Mouse (Mus musculus) intestine, embryonic 16.5 days (tissue): Measurements from ENCODE around the gene Trim8. TPM values are rescaled to one million over a fixed set of nuclear protein-coding genes. Genes with fewer than 3 reads are reported as not detected.
A peak's percentile ranks its signal among the peaks of the same experiment; 100 is the strongest.

ENCODE experiments used
- ATAC-seq: fragments of 200-750 bp; cut with Nextera tagmentation; 2 replicates; pipeline ENCODE4 v1.8.0; 2017; ENCODE audit warnings: moderate TSS enrichment, moderate library complexity
- H3K27ac ChIP-seq: fragments of 300-500 bp; sonication (generic); 2 replicates; pipeline ENCODE4 v1.5.1; 2014; ENCODE audit warnings: mild to moderate bottlenecking, low read length
- H3K27me3 ChIP-seq: fragments of 300-500 bp; sonication (generic); replicated peaks from 2 replicates; pipeline ENCODE4 v1.6.1; 2014; ENCODE audit warnings: low read length, control low read depth, mixed read lengths; ENCODE audit not compliant: control insufficient read depth, insufficient read depth
- H3K36me3 ChIP-seq: fragments of 300-500 bp; sonication (generic); 2 replicates; pipeline ENCODE4 v1.6.1; 2014; ENCODE audit warnings: low read length, control low read depth; ENCODE audit not compliant: control insufficient read depth, insufficient read depth
- H3K4me1 ChIP-seq: fragments of 300-500 bp; sonication (generic); 2 replicates; pipeline ENCODE4 v1.6.1; 2014; ENCODE audit warnings: low read length, control low read depth, mixed read lengths; ENCODE audit not compliant: control insufficient read depth, insufficient read depth
- H3K4me2 ChIP-seq: fragments of 300-500 bp; sonication (generic); 2 replicates; pipeline ENCODE4 v1.6.1; 2014; ENCODE audit warnings: low read depth, low read length, control low read depth
- H3K4me3 ChIP-seq: fragments of 300-500 bp; sonication (generic); 2 replicates; pipeline ENCODE4 v1.5.1; 2014; ENCODE audit warnings: mild to moderate bottlenecking, low read length
- H3K9ac ChIP-seq: fragments of 300-500 bp; sonication (generic); 2 replicates; pipeline ENCODE4 v1.6.1; 2014; ENCODE audit warnings: low read depth, low read length
- H3K9me3 ChIP-seq: fragments of 300-500 bp; sonication (generic); 2 replicates; pipeline ENCODE4 v1.6.1; 2016; ENCODE audit warnings: low read length, control low read depth; ENCODE audit not compliant: control insufficient read depth
- WGBS: fragments of 180-500 bp; shearing (Covaris S2); extraction: QIAGEN DNeasy Blood & Tissue Kit; methylation state at CpG from one replicate; pipeline ENCODE4 v1.1.7; 2014; 5-methylcytosine and 5-hydroxymethylcytosine counted together
- polyA plus RNA-seq: library from polyadenylated mRNA; unstranded; fragments of >200 nt; fragmentation: Nextera tagmentation; extraction: Ambion mirVana; gene quantifications from 2 replicates; pipeline ENCODE4 v1.2.1, GENCODE M21; 2015

Trim8 gene
- polyA plus RNA-seq, 1 experiment from 2014 or later, result 10.1 TPM

DNA sequence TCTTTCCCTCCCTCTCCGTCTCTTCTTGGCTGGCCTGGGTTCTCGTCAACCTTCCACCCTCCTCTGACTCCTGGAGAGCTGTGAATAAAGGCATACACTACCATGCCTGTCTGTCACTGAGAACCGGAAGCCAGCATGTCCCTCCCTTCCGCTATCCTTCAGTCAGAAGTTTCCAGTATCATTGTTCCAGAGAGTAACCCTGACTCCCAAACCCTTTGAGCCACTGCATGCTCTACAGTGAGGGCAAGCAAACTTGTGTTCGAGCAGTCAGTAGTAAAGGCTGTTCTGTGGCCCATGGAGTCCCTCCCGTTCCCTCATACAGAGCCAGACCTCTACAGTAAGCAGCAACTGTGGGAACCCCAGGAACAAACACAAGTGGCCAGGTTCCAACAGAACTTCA is 46.1 kb downstream of the Trim8 start:
- ATAC-seq, result no peak
- H3K27me3 ChIP-seq, result no peaks in the 10 kb centered on the region
- no peak overlapping the region for H3K4me3 ChIP-seq
- no peak overlapping the region for H3K4me2 ChIP-seq
- H3K9me3 ChIP-seq, result no peaks in the 10 kb centered on the region
- WGBS, result 80% methylated on average over 6 of the region's 6 CpGs
- no peaks in the 10 kb centered on the region for H3K4me1 ChIP-seq
- H3K36me3 ChIP-seq, result peaks cover 4% of the 10 kb centered on the region; the same call in 1 of the 2 replicates
- no peak overlapping the region for H3K27ac ChIP-seq
- H3K9ac ChIP-seq, result no peak overlapping the region

DNA sequence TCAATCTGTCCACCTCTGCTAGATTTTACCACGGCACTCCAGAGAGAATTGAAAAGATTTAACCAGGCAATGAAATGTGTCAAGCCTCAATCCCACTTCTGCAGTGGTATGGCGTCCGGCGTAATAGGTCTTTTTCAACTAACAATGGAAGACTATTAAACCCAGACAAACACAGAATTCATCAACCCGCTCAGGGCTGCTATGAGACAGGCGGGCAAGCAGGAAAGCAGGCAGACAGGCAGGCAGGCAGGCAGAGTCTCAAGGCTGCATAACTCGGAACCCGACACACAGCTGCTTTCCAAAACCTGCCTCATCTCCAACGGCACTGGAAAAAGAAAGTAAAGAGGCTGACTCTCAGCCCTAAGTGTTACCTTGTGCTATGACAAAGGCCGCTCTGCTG is 46.6 kb downstream of the Trim8 start:
- H3K9me3 ChIP-seq, result no peaks in the 10 kb centered on the region
- peaks cover 4% of the 10 kb centered on the region; the same call in 1 of the 2 replicates for H3K36me3 ChIP-seq
- WGBS, result 72% methylated on average over 10 of the region's 10 CpGs
- no peak for ATAC-seq
- H3K4me3 ChIP-seq, result no peak overlapping the region
- H3K9ac ChIP-seq, result no peak overlapping the region
- no peak overlapping the region for H3K4me2 ChIP-seq
- H3K27me3 ChIP-seq, result no peaks in the 10 kb centered on the region
- H3K27ac ChIP-seq, result no peak overlapping the region
- no peaks in the 10 kb centered on the region for H3K4me1 ChIP-seq

- H3K36me3 ChIP-seq, result peaks cover 4% of the 10 kb centered on the region; the same call in 1 of the 2 replicates
- H3K4me2 ChIP-seq, result no peak overlapping the region
- no peak overlapping the region for H3K27ac ChIP-seq
- H3K27me3 ChIP-seq, result no peaks in the 10 kb centered on the region
- no peak overlapping the region for H3K4me3 ChIP-seq
- peaks cover 5% of the 10 kb centered on the region; the same call in 1 of the 2 replicates for H3K4me1 ChIP-seq
- no peak overlapping the region for H3K9ac ChIP-seq
- ATAC-seq, result no peak
- no peaks in the 10 kb centered on the region for H3K9me3 ChIP-seq
- 90% methylated on average over 4 of the region's 4 CpGs for WGBS
Measured at GRCm38 (mm10) chr19:46550385-46550784, 48.9 kb downstream of the Trim8 start.

- WGBS, result 85% methylated on average over 3 of the region's 4 CpGs
- ATAC-seq, result no peak
Measured at GRCm38 (mm10) chr19:46552496-46552895, 51.0 kb downstream of the Trim8 start.

DNA sequence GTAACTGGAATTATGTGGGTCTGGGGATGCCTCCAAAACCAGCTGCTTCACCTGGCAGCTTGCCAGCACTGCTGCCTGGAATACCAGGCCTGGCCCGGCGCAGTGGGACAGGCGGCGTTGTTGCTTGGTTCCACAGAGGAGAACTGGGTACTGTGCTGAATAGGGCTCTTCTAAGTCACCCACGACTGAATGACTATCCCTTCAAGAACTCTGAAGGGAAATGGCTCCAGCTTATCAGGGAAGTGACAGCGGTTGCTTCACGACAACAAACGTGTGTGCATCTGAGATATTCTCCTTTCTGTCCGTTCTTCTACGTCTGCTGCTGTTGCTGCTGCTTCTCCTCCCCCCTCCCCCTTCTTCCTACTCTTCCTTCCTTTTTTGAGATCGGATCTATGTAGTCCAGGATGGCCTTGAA is 52.0 kb downstream of the Trim8 start:
- no peaks in the 10 kb centered on the region for H3K27me3 ChIP-seq
- WGBS, result 50% methylated on average over 11 of the region's 11 CpGs
- H3K4me2 ChIP-seq, result no peak overlapping the region
- H3K9ac ChIP-seq, result no peak overlapping the region
- H3K9me3 ChIP-seq, result no peaks in the 10 kb centered on the region
- H3K36me3 ChIP-seq, result peaks cover 4% of the 10 kb centered on the region; the same call in 1 of the 2 replicates
- no peak overlapping the region for H3K27ac ChIP-seq
- ATAC-seq, result peak; percentile 46; the same call in 1 of the 2 replicates
- no peak overlapping the region for H3K4me3 ChIP-seq
- peaks cover 5% of the 10 kb centered on the region; the same call in 1 of the 2 replicates for H3K4me1 ChIP-seq

More at GRCm38 (mm10) chr19:46552496-46552895, 51.0 kb downstream of the Trim8 start:
- Histone ChIP-seq H3K4me3 (no peak overlapping the region), H3K9ac (no peak overlapping the region), H3K36me3 (peaks cover 4% of the 10 kb centered on the region; the same call in 1 of the 2 replicates), H3K27ac (no peak overlapping the region), H3K9me3 (no peaks in the 10 kb centered on the region), H3K4me1 (peaks cover 5% of the 10 kb centered on the region; the same call in 1 of the 2 replicates), H3K4me2 (no peak overlapping the region), H3K27me3 (no peaks in the 10 kb centered on the region)

DNA sequence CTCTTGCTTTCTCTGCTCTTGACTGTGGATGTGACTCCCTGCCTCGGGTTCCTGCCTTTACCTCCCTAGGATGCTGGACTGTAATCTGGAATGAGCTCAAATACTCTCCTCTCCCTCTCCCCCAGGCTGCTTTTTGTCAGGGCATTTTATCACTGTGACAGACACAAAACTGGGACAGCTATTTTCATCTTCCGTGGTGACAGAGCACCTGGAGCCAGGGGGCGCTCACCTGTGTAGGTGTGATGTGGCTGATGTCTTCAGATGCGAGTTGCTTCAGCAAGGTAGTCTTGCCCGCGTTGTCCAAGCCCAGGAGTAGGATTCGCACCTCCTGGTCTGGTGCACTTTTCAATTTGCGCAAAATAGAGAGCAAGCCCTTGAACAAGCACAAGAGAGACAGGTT is 56.5 kb downstream of the Trim8 start:
- no peak overlapping the region for H3K4me2 ChIP-seq
- no peaks in the 10 kb centered on the region for H3K36me3 ChIP-seq
- 75% methylated on average over 8 of the region's 8 CpGs for WGBS
- peaks cover 5% of the 10 kb centered on the region; the same call in 1 of the 2 replicates for H3K4me1 ChIP-seq
- H3K27me3 ChIP-seq, result no peaks in the 10 kb centered on the region
- H3K4me3 ChIP-seq, result no peak overlapping the region
- no peaks in the 10 kb centered on the region for H3K9me3 ChIP-seq
- H3K9ac ChIP-seq, result no peak overlapping the region
- H3K27ac ChIP-seq, result no peak overlapping the region
- no peak for ATAC-seq

- Histone ChIP-seq H3K27ac (no peak overlapping the region), H3K4me3 (no peak overlapping the region), H3K9ac (no peak overlapping the region), H3K4me1 (peaks cover under 1% of the 10 kb centered on the region; the same call in 1 of the 2 replicates), H3K36me3 (no peaks in the 10 kb centered on the region), H3K9me3 (no peaks in the 10 kb centered on the region), H3K27me3 (no peaks in the 10 kb centered on the region), H3K4me2 (no peak overlapping the region)
- 76% methylated on average over 12 of the region's 12 CpGs for WGBS
- ATAC-seq, result no peak
Measured at GRCm38 (mm10) chr19:46558631-46559030, 57.1 kb downstream of the Trim8 start.

DNA sequence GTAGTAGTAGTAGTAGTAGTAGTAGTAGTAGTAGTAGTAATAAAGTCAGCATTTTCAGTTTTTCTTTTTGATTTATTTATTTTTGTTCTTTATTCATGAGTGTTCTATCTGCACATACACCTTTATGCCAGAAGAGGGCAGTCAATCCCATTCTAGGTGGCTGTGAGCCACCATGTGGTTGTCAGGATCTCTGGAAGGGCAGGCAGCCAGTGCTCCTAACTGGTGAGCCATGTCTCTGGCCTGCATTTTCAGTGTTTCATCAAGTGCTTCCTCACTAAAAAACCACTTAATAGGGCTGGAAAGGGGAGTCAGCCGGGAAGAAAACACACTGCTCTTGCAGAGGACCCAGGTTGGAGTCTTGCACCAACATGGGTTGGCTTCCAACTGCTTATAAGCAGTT is 60.6 kb downstream of the Trim8 start:
- H3K36me3 ChIP-seq, result no peaks in the 10 kb centered on the region
- no peak overlapping the region for H3K4me2 ChIP-seq
- H3K27me3 ChIP-seq, result no peaks in the 10 kb centered on the region
- H3K4me1 ChIP-seq, result no peaks in the 10 kb centered on the region
- WGBS, result 30% methylated on average over 1 of the region's 1 CpGs
- no peak overlapping the region for H3K27ac ChIP-seq
- H3K9me3 ChIP-seq, result no peaks in the 10 kb centered on the region
- ATAC-seq, result no peak; the same call in 1 of the 2 replicates
- H3K4me3 ChIP-seq, result no peak overlapping the region
- H3K9ac ChIP-seq, result no peak overlapping the region

DNA sequence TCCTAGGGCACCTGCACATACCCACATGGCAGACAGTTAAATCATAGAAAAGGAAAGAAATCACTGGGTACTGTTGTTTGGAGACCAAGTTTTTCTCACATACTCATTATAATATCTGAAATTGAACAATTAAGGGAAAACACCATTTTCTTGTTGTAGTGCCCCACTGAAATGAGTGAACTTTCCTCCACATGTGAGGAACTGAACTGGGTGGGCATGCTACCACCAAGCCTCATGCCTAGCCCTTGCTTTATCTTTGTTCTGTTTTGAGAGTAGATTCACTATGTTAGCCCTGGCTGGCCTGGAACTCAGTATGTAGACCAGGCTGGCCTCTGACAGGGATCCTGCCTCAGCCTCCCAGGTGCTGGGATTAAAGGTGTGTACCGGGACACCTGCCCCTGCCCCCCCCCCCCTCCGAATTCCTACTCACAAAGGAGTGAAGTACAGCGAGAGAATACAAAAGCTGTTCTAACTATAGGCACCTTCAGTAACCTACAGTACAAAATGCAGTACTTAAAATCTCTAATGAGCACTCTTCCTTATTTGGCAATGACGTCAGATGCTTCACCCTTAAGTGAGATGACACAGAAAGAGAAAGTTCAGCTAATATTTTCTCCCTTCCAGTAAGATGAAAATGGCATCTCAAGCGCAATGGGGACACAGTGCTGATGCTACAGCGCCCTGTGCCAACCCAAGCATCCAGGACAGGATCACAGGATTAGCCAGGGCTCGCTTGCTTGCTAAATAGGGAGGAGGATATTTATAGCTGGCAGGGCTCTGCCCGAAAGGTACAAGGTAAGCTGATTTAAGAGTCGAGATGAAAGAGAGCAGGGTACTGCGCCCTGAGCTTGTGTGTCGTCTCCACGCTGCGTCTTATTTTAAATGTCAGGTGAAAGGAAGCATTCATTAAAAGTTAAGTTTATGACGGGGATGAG is 61.3 kb downstream of the Trim8 start:
- Histone ChIP-seq H3K4me3 (no peak overlapping the region), H3K36me3 (no peaks in the 10 kb centered on the region), H3K27me3 (no peaks in the 10 kb centered on the region), H3K9me3 (no peaks in the 10 kb centered on the region), H3K27ac (no peak overlapping the region), H3K4me2 (no peak overlapping the region), H3K4me1 (no peaks in the 10 kb centered on the region), H3K9ac (no peak overlapping the region)
- no peak for ATAC-seq
- WGBS, result 87% methylated on average over 14 of the region's 14 CpGs
